Mouse (Mus musculus): ENCODE results near the gene Ctdspl.

DNA sequence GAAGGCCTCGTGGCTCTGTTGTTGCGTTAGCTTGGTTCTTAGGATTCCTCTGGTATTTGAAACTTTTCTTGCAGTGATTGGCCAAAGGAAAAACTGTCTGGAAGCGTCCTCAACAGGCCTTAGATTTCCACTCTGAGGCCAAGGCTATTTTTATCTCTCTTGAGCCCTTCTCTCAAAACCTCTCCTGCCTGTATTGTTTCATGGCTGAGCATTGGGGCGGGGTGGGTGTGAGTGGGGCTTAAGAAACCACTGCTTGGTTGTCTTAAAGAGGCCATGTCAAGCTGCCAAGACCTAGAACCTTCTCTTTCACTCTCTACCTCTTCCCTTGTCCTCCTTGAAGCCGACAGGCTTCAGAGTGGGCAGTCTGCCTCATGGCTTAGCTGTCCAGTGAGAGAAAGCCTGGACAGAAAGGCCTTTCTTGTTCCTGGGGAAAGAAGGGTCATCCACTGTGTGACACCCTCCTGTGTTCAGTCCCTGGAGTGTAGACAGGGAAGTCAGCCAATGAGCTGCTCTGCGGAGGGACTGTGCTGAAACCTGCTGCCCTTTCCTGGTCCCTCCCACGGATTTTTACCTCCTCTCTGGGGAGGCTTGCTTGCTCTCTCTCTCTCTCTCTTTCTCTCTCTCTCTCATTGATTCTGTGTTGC, 48.8 kb upstream of the Ctdspl start:
- no peak for TF ChIP-seq POLR2A (IDR thresholded peaks at IDR 0.05; ENCODE audit: low read depth, low read length)
- no peak for TF ChIP-seq CTCF (IDR thresholded peaks at IDR 0.05; ENCODE audit: borderline replicate concordance, insufficient read depth, low read length)
